Mouse (Mus musculus) bone marrow macrophage, adult 2 months (primary cell): ENCODE data around the gene Akap2.

Experiments
- CTCF ChIP-seq: IDR thresholded peaks from 2 replicates; pipeline ENCODE4 v1.5.1; 2012; ENCODE audit warnings: low read depth, mild to moderate bottlenecking, low read length, moderate library complexity
- POLR2A ChIP-seq: IDR thresholded peaks from 2 replicates; pipeline ENCODE4 v1.6.1; 2012; ENCODE audit warnings: mild to moderate bottlenecking, low read depth, low read length, borderline replicate concordance

DNA sequence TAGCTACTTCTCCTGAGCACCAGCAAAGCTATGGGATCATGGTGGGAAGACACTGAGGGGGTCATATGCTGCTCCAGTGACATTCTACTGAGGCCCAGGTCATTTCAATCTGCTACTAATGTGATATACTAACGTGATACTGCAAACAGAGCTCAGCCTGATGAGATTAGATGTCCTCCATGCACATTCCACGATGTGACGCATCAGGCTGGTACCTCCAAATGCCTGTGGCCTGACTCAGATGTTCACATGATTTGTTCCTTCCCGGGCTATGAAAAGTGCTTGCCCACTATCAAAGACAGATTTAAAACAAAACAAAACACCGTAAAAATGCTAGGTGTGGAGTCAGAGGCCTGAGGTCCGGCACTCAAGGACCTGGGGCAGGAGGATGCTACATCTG, 87.4 kb downstream of the Akap2 start:
- no peak for TF ChIP-seq POLR2A
- TF ChIP-seq CTCF, result no peak
